Mouse (Mus musculus): ENCODE data around the gene Fcgrt. TPM values are rescaled to one million over a fixed set of nuclear protein-coding genes. Genes with fewer than 3 reads are reported as not detected.

The Fcgrt gene
- polyA plus RNA-seq (2014; fragmentation: Illumina TruSeq; extraction: RNeasy Lipid Tissue Mini Kit (QIAGEN cat#74804); ENCODE audit: low read depth, low replicate concordance): 1.4 TPM

DNA sequence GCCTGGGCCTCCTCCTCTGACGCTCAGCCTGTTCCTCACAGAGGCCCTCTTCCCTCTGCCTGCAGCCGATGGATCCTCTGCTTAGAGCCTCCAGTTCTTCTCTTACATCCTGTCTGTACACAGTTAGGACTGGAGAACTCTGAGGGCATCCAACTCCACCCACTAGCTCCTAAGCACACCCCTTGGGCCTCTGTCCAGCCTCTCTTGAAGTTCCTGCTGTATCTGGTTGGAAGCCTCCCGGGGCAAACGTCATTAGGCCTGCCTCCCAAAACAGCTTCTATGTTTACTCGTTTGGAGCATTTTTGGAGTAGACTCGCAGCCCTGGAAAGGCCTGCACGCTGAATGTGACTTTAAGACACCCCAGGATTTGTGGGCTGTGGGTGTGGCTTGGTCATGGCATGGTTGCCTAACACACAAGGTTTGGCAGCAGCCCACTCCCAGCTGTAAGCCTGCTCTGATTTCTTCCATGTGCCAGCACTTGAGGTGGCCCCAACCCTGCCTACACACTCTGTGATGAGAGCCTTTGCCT lies at the start of gene Fcgrt:
TSS of gene Fcgrt (minus strand) at position 200 of the 529 bp plus-strand sequence.

GRCm38 (mm10) chr7:45135993-45136567 lies 32.4 kb upstream of the Fcgrt start, which contains the start of the genes Gm45713 and Flt3l:
Gene Gm45713, minus strand, starts transcription at chr7:45136231.
Gene Flt3l, minus strand, starts transcription at chr7:45136432.

GRCm38 (mm10) chr7:45128624-45129246 lies 25.1 kb upstream of the Fcgrt start, which contains the start of gene Rpl13a:
Gene Rpl13a, minus strand, starts transcription at chr7:45128761.

GRCm38 (mm10) chr7:45124224-45125143 lies 20.8 kb upstream of the Fcgrt start, which contains the start of gene Rps11:
Gene Rps11, minus strand, starts transcription at chr7:45124439.

DNA sequence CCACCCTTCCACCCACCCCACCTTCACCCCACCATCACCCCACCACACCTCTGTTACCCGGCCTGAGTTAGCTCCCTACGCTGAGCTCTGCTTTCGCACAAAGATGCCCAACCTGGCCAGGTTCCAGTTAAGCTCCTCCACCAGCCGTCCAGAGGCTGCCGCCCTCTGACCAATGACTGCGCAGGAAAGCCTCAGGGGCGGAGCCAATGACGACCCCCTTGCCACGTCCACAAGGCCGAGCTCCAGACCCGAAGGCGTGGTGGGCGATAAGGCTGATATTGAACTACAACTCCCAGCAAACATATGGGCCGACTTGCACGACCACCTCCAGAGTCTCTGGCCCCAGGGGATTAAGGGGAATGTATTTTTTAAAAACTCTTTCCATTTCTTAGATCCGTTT lies 11.6 kb downstream of the Fcgrt start, which contains the start of gene Rcn3:
TSS of gene Rcn3 (minus strand) at position 174 of the 400 bp plus-strand sequence.

DNA sequence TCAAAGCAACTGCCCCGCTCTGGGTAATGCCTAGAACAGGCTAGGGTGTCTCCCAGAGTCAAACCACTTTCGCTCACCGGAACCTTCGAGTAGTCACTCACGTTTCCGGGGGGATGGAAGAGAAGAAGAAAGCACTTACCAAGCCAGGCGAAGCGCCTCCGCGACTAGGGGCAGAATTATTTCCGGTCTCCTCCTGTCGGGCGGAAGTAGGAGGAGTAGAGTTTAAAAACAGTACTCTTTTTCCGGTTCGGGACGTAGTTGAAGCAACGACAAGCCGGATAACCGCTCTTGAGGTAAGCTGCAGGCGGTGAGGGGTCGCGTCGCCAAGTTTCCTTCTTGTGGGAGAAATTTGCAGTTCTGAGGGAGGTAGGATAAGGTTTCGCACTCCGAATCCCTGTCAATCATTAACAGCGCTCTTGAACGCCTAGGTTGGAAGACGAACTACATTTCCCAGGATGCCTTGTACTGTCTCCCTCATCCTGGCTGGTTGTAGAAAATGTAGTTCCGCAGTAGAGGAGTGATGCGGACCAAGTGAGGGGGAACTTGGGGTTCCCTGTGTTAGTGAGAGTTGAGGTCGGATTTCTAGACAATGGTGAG lies 41.3 kb downstream of the Fcgrt start, which contains the start of the genes Nosip and Prrg2:
TSS of gene Nosip (plus strand) at position 191 of the 597 bp plus-strand sequence.
TSS of gene Prrg2 (minus strand) at position 439 of the 597 bp plus-strand sequence.

DNA sequence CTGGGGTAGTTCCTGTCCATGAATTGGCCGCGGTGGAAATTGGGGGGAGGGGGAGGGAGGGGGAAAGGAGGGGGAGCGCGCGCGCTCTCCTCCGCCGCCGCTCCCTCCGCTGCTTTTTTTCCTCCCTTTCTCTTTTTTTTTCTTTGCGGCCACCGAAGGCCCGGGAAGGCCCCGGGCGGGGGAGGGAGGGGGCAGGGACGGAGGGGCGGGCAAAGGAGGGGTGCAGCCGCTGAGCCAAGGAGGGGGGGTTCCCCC lies 50.9 kb downstream of the Fcgrt start, which contains the start of gene Prr12:
TSS of gene Prr12 (minus strand) at position 20 of the 255 bp plus-strand sequence.

Other genes with a start within 250 kb of the Fcgrt start
- 0.71 TPM for gene Pnkp, start 246.7 kb downstream of the Fcgrt start, polyA plus RNA-seq (2014; fragmentation: Illumina TruSeq; extraction: RNeasy Lipid Tissue Mini Kit (QIAGEN cat#74804); ENCODE audit: low read depth, low replicate concordance)
- gene Ptov1, start 234.1 kb downstream of the Fcgrt start, polyA plus RNA-seq (2014; fragmentation: Illumina TruSeq; extraction: RNeasy Lipid Tissue Mini Kit (QIAGEN cat#74804); ENCODE audit: low read depth, low replicate concordance): 0.32 TPM
- gene Med25, start 211.1 kb downstream of the Fcgrt start, polyA plus RNA-seq (2014; fragmentation: Illumina TruSeq; extraction: RNeasy Lipid Tissue Mini Kit (QIAGEN cat#74804); ENCODE audit: low read depth, low replicate concordance): 2.0 TPM
- gene Fuz, start 207.8 kb downstream of the Fcgrt start, polyA plus RNA-seq (2014; fragmentation: Illumina TruSeq; extraction: RNeasy Lipid Tissue Mini Kit (QIAGEN cat#74804); ENCODE audit: low read depth, low replicate concordance): 9.9 TPM
- gene Ap2a1, start 174.4 kb downstream of the Fcgrt start, polyA plus RNA-seq (2014; fragmentation: Illumina TruSeq; extraction: RNeasy Lipid Tissue Mini Kit (QIAGEN cat#74804); ENCODE audit: low read depth, low replicate concordance): 104 TPM
- 11.2 TPM for gene Tsks, start 160.6 kb downstream of the Fcgrt start, polyA plus RNA-seq (2014; fragmentation: Illumina TruSeq; extraction: RNeasy Lipid Tissue Mini Kit (QIAGEN cat#74804); ENCODE audit: low read depth, low replicate concordance)
- 9.3 TPM for gene Cpt1c, start 129.0 kb downstream of the Fcgrt start, polyA plus RNA-seq (2014; fragmentation: Illumina TruSeq; extraction: RNeasy Lipid Tissue Mini Kit (QIAGEN cat#74804); ENCODE audit: low read depth, low replicate concordance)
- gene Prmt1, start 117.3 kb downstream of the Fcgrt start, polyA plus RNA-seq (2014; fragmentation: Illumina TruSeq; extraction: RNeasy Lipid Tissue Mini Kit (QIAGEN cat#74804); ENCODE audit: low read depth, low replicate concordance): 8.0 TPM
- 18.4 TPM for gene Irf3, start 106.2 kb downstream of the Fcgrt start, polyA plus RNA-seq (2014; fragmentation: Illumina TruSeq; extraction: RNeasy Lipid Tissue Mini Kit (QIAGEN cat#74804); ENCODE audit: low read depth, low replicate concordance)
- gene Bcl2l12, start 105.1 kb downstream of the Fcgrt start, polyA plus RNA-seq (2014; fragmentation: Illumina TruSeq; extraction: RNeasy Lipid Tissue Mini Kit (QIAGEN cat#74804); ENCODE audit: low read depth, low replicate concordance): 1.5 TPM
- gene Scaf1, start 87.5 kb downstream of the Fcgrt start, polyA plus RNA-seq (2014; fragmentation: Illumina TruSeq; extraction: RNeasy Lipid Tissue Mini Kit (QIAGEN cat#74804); ENCODE audit: low read depth, low replicate concordance): 3.3 TPM
- 1.8 TPM for gene Rras, start 85.9 kb downstream of the Fcgrt start, polyA plus RNA-seq (2014; fragmentation: Illumina TruSeq; extraction: RNeasy Lipid Tissue Mini Kit (QIAGEN cat#74804); ENCODE audit: low read depth, low replicate concordance)
- 0.24 TPM for gene Prr12, start 51.0 kb downstream of the Fcgrt start, polyA plus RNA-seq (2014; fragmentation: Illumina TruSeq; extraction: RNeasy Lipid Tissue Mini Kit (QIAGEN cat#74804); ENCODE audit: low read depth, low replicate concordance)
- gene Nosip, start 41.4 kb downstream of the Fcgrt start, polyA plus RNA-seq (2014; fragmentation: Illumina TruSeq; extraction: RNeasy Lipid Tissue Mini Kit (QIAGEN cat#74804); ENCODE audit: low read depth, low replicate concordance): 4.6 TPM
- 2.7 TPM for gene Prrg2, start 41.2 kb downstream of the Fcgrt start, polyA plus RNA-seq (2014; fragmentation: Illumina TruSeq; extraction: RNeasy Lipid Tissue Mini Kit (QIAGEN cat#74804); ENCODE audit: low read depth, low replicate concordance)
- gene Rcn3, start 11.6 kb downstream of the Fcgrt start, polyA plus RNA-seq (2014; fragmentation: Illumina TruSeq; extraction: RNeasy Lipid Tissue Mini Kit (QIAGEN cat#74804); ENCODE audit: low read depth, low replicate concordance): not detected
- 157 TPM for gene Rps11, start 20.6 kb upstream of the Fcgrt start, polyA plus RNA-seq (2014; fragmentation: Illumina TruSeq; extraction: RNeasy Lipid Tissue Mini Kit (QIAGEN cat#74804); ENCODE audit: low read depth, low replicate concordance)
- 133 TPM for gene Rpl13a, start 24.9 kb upstream of the Fcgrt start, polyA plus RNA-seq (2014; fragmentation: Illumina TruSeq; extraction: RNeasy Lipid Tissue Mini Kit (QIAGEN cat#74804); ENCODE audit: low read depth, low replicate concordance)
- gene Gm45713, start 32.4 kb upstream of the Fcgrt start, polyA plus RNA-seq (2014; fragmentation: Illumina TruSeq; extraction: RNeasy Lipid Tissue Mini Kit (QIAGEN cat#74804); ENCODE audit: low read depth, low replicate concordance): not detected
- gene Flt3l, start 32.6 kb upstream of the Fcgrt start, polyA plus RNA-seq (2014; fragmentation: Illumina TruSeq; extraction: RNeasy Lipid Tissue Mini Kit (QIAGEN cat#74804); ENCODE audit: low read depth, low replicate concordance): 1.5 TPM
- gene Pih1d1, start 50.5 kb upstream of the Fcgrt start, polyA plus RNA-seq (2014; fragmentation: Illumina TruSeq; extraction: RNeasy Lipid Tissue Mini Kit (QIAGEN cat#74804); ENCODE audit: low read depth, low replicate concordance): 10.2 TPM
- 1.1 TPM for gene Aldh16a1, start 50.7 kb upstream of the Fcgrt start, polyA plus RNA-seq (2014; fragmentation: Illumina TruSeq; extraction: RNeasy Lipid Tissue Mini Kit (QIAGEN cat#74804); ENCODE audit: low read depth, low replicate concordance)
- gene Slc17a7, start 60.1 kb upstream of the Fcgrt start, polyA plus RNA-seq (2014; fragmentation: Illumina TruSeq; extraction: RNeasy Lipid Tissue Mini Kit (QIAGEN cat#74804); ENCODE audit: low read depth, low replicate concordance): 2.7 TPM
- 3.5 TPM for gene Gfy, start 75.7 kb upstream of the Fcgrt start, polyA plus RNA-seq (2014; fragmentation: Illumina TruSeq; extraction: RNeasy Lipid Tissue Mini Kit (QIAGEN cat#74804); ENCODE audit: low read depth, low replicate concordance)
- not detected for gene Pth2, start 77.1 kb upstream of the Fcgrt start, polyA plus RNA-seq (2014; fragmentation: Illumina TruSeq; extraction: RNeasy Lipid Tissue Mini Kit (QIAGEN cat#74804); ENCODE audit: low read depth, low replicate concordance)
- gene Ccdc155, start 101.0 kb upstream of the Fcgrt start, polyA plus RNA-seq (2014; fragmentation: Illumina TruSeq; extraction: RNeasy Lipid Tissue Mini Kit (QIAGEN cat#74804); ENCODE audit: low read depth, low replicate concordance): 0.49 TPM
- gene Dkkl1, start 108.3 kb upstream of the Fcgrt start, polyA plus RNA-seq (2014; fragmentation: Illumina TruSeq; extraction: RNeasy Lipid Tissue Mini Kit (QIAGEN cat#74804); ENCODE audit: low read depth, low replicate concordance): 186 TPM
- 2.0 TPM for gene Tead2, start 111.9 kb upstream of the Fcgrt start, polyA plus RNA-seq (2014; fragmentation: Illumina TruSeq; extraction: RNeasy Lipid Tissue Mini Kit (QIAGEN cat#74804); ENCODE audit: low read depth, low replicate concordance)
- gene Cd37, start 135.3 kb upstream of the Fcgrt start, polyA plus RNA-seq (2014; fragmentation: Illumina TruSeq; extraction: RNeasy Lipid Tissue Mini Kit (QIAGEN cat#74804); ENCODE audit: low read depth, low replicate concordance): 0.70 TPM
- 10.2 TPM for gene Slc6a16, start 137.2 kb upstream of the Fcgrt start, polyA plus RNA-seq (2014; fragmentation: Illumina TruSeq; extraction: RNeasy Lipid Tissue Mini Kit (QIAGEN cat#74804); ENCODE audit: low read depth, low replicate concordance)
- gene Slc6a21, start 173.7 kb upstream of the Fcgrt start, polyA plus RNA-seq (2014; fragmentation: Illumina TruSeq; extraction: RNeasy Lipid Tissue Mini Kit (QIAGEN cat#74804); ENCODE audit: low read depth, low replicate concordance): 50.8 TPM
- 0.74 TPM for gene Trpm4, start 229.9 kb upstream of the Fcgrt start, polyA plus RNA-seq (2014; fragmentation: Illumina TruSeq; extraction: RNeasy Lipid Tissue Mini Kit (QIAGEN cat#74804); ENCODE audit: low read depth, low replicate concordance)
- gene Hrc, start 231.4 kb upstream of the Fcgrt start, polyA plus RNA-seq (2014; fragmentation: Illumina TruSeq; extraction: RNeasy Lipid Tissue Mini Kit (QIAGEN cat#74804); ENCODE audit: low read depth, low replicate concordance): 0.08 TPM

All from testis, adult 10 weeks (tissue).